Mouse (Mus musculus): Measurements from ENCODE around the gene Farsa. TPM values are rescaled to one million over a fixed set of nuclear protein-coding genes. Genes with fewer than 3 reads are reported as not detected.

Farsa gene
- polyA plus RNA-seq, 1 experiment from 2014 or later: 129 TPM

GRCm38 (mm10) chr8:84911854-84912253 is 55.1 kb downstream of the Farsa start:
- H3K9me3 ChIP-seq: 0 out of 2 replicates have a peak, but pooled peaks cover 5% of the 10 kb centered on the region
- 80% methylated on average over 9 of the region's 9 CpGs for WGBS
- no peak for DNase-seq (ENCODE audit: low spot score)
- H3K4me1 ChIP-seq (replicated peaks): peaks cover 35% of the 10 kb centered on the region
- H3K4me3 ChIP-seq: peak overlapping the region; percentile 48; the same call in 1 of the 2 replicates
- peaks cover 81% of the 10 kb centered on the region for H3K27me3 ChIP-seq (ENCODE audit: insufficient read depth, poor library complexity, severe bottlenecking)
- peaks cover 30% of the 10 kb centered on the region for H3K36me3 ChIP-seq
- no peak overlapping the region for H3K27ac ChIP-seq

- H3K9me3 ChIP-seq: 0 out of 2 replicates have a peak, but pooled peaks cover 5% of the 10 kb centered on the region
- H3K27ac ChIP-seq: 0 out of 2 replicates have a peak overlapping the region, but pooled peaks have one; percentile 13
- 21% methylated on average over 27 of the region's 27 CpGs for WGBS
Observed at GRCm38 (mm10) chr8:84912391-84912790, 55.6 kb downstream of the Farsa start.

GRCm38 (mm10) chr8:84912895-84913501 is 56.2 kb downstream of the Farsa start:
- peak overlapping the region; percentile 48 for H3K4me3 ChIP-seq
- H3K9me3 ChIP-seq: 0 out of 2 replicates have a peak, but pooled peaks cover 5% of the 10 kb centered on the region
- 2% methylated on average over 55 of the region's 55 CpGs for WGBS
- peaks cover 93% of the 10 kb centered on the region for H3K27me3 ChIP-seq (ENCODE audit: insufficient read depth, poor library complexity, severe bottlenecking)
- peaks cover 37% of the 10 kb centered on the region for H3K36me3 ChIP-seq
- peaks cover 41% of the 10 kb centered on the region for H3K4me1 ChIP-seq (replicated peaks)
- H3K27ac ChIP-seq: peak overlapping the region; percentile 13
- DNase-seq (ENCODE audit: low spot score): peak; percentile 64

More at GRCm38 (mm10) chr8:84912391-84912790, 55.6 kb downstream of the Farsa start:
- DNase-seq (ENCODE audit: low spot score): no peak
- peak overlapping the region; percentile 48 for H3K4me3 ChIP-seq
- H3K36me3 ChIP-seq: peaks cover 33% of the 10 kb centered on the region
- peaks cover 35% of the 10 kb centered on the region for H3K4me1 ChIP-seq (replicated peaks)
- H3K27me3 ChIP-seq (ENCODE audit: insufficient read depth, poor library complexity, severe bottlenecking): peaks cover 87% of the 10 kb centered on the region

GRCm38 (mm10) chr8:84913502-84913900 is 56.7 kb downstream of the Farsa start:
- H3K4me3 ChIP-seq: peak overlapping the region; percentile 48
- peaks cover 39% of the 10 kb centered on the region for H3K4me1 ChIP-seq (replicated peaks)
- 16% methylated on average over 9 of the region's 9 CpGs for WGBS
- DNase-seq (ENCODE audit: low spot score): no peak
- H3K9me3 ChIP-seq: 0 out of 2 replicates have a peak, but pooled peaks cover 5% of the 10 kb centered on the region
- peaks cover 98% of the 10 kb centered on the region for H3K27me3 ChIP-seq (ENCODE audit: insufficient read depth, poor library complexity, severe bottlenecking)
- H3K27ac ChIP-seq: peak overlapping the region; percentile 13; the same call in 1 of the 2 replicates
- peaks cover 37% of the 10 kb centered on the region for H3K36me3 ChIP-seq

- Histone ChIP-seq H3K27me3 (ENCODE audit: insufficient read depth, poor library complexity, severe bottlenecking) (peaks cover 99% of the 10 kb centered on the region), H3K36me3 (peaks cover 37% of the 10 kb centered on the region), H3K4me3 (peak overlapping the region; percentile 48; the same call in 1 of the 2 replicates), H3K4me1 (replicated peaks) (peaks cover 34% of the 10 kb centered on the region), H3K27ac (no peak overlapping the region), H3K9me3 (0 out of 2 replicates have a peak, but pooled peaks cover 5% of the 10 kb centered on the region)
- no peak for DNase-seq (ENCODE audit: low spot score)
- WGBS: 32% methylated on average over 4 of the region's 4 CpGs
Observed at GRCm38 (mm10) chr8:84913960-84914359, 57.2 kb downstream of the Farsa start.

- Histone ChIP-seq H3K4me3 (no peak overlapping the region), H3K4me1 (replicated peaks) (peaks cover 27% of the 10 kb centered on the region), H3K9me3 (0 out of 2 replicates have a peak, but pooled peaks cover 5% of the 10 kb centered on the region), H3K27ac (no peak overlapping the region), H3K36me3 (peaks cover 46% of the 10 kb centered on the region), H3K27me3 (ENCODE audit: insufficient read depth, poor library complexity, severe bottlenecking) (peaks cover 98% of the 10 kb centered on the region)
- DNase-seq (ENCODE audit: low spot score): no peak
- WGBS: 89% methylated on average over 8 of the region's 8 CpGs
Observed at GRCm38 (mm10) chr8:84915269-84915668, 58.5 kb downstream of the Farsa start.

GRCm38 (mm10) chr8:84917781-84918180 is 61.0 kb downstream of the Farsa start:
- DNase-seq (ENCODE audit: low spot score): no peak
- Histone ChIP-seq H3K9me3 (0 out of 2 replicates have a peak, but pooled peaks cover 5% of the 10 kb centered on the region), H3K27me3 (ENCODE audit: insufficient read depth, poor library complexity, severe bottlenecking) (peaks cover 81% of the 10 kb centered on the region), H3K4me1 (replicated peaks) (peaks cover 19% of the 10 kb centered on the region), H3K27ac (no peak overlapping the region), H3K36me3 (peaks cover 43% of the 10 kb centered on the region), H3K4me3 (no peak overlapping the region)
- WGBS: 27% methylated on average over 20 of the region's 20 CpGs

- H3K4me1 ChIP-seq (replicated peaks): peaks cover 10% of the 10 kb centered on the region
- peaks cover 44% of the 10 kb centered on the region for H3K36me3 ChIP-seq
- no peak overlapping the region for H3K27ac ChIP-seq
- peaks cover 75% of the 10 kb centered on the region for H3K27me3 ChIP-seq (ENCODE audit: insufficient read depth, poor library complexity, severe bottlenecking)
- H3K9me3 ChIP-seq: 0 out of 2 replicates have a peak, but pooled peaks cover 5% of the 10 kb centered on the region
- no peak overlapping the region for H3K4me3 ChIP-seq
- 88% methylated on average over 15 of the region's 15 CpGs for WGBS
- DNase-seq (ENCODE audit: low spot score): no peak
Observed at GRCm38 (mm10) chr8:84918646-84919045, 61.9 kb downstream of the Farsa start.

Other genes with a start within 250 kb of the Farsa start
- gene Ier2, start 194.1 kb upstream of the Farsa start, polyA plus RNA-seq (2016; fragmentation: Nextera tagmentation; extraction: Ambion mirVana): 89.9 and 94.7 TPM in 2 replicates
- 57.8 and 65.9 TPM in 2 replicates for gene Trmt1, start 170.7 kb upstream of the Farsa start, polyA plus RNA-seq (2016; fragmentation: Nextera tagmentation; extraction: Ambion mirVana)
- 25.2 and 28.9 TPM in 2 replicates for gene Nacc1, start 169.1 kb upstream of the Farsa start, polyA plus RNA-seq (2016; fragmentation: Nextera tagmentation; extraction: Ambion mirVana)
- 5.6 and 6.5 TPM in 2 replicates for gene Lyl1, start 155.5 kb upstream of the Farsa start, polyA plus RNA-seq (2016; fragmentation: Nextera tagmentation; extraction: Ambion mirVana)
- 0.54 and 1.9 TPM in 2 replicates for gene G430095P16Rik, start 134.0 kb upstream of the Farsa start, polyA plus RNA-seq (2016; fragmentation: Nextera tagmentation; extraction: Ambion mirVana)
- 0.07 and 0.29 TPM in 2 replicates for gene Nfix, start 56.6 kb upstream of the Farsa start, polyA plus RNA-seq (2016; fragmentation: Nextera tagmentation; extraction: Ambion mirVana)
- 3.8 and 5.5 TPM in 2 replicates for gene Dand5, start 34.2 kb upstream of the Farsa start, polyA plus RNA-seq (2016; fragmentation: Nextera tagmentation; extraction: Ambion mirVana)
- gene Gadd45gip1, start 25.5 kb upstream of the Farsa start, polyA plus RNA-seq (2016; fragmentation: Nextera tagmentation; extraction: Ambion mirVana): 43.7 and 45.8 TPM in 2 replicates
- gene Rad23a, start 16.3 kb upstream of the Farsa start, polyA plus RNA-seq (2016; fragmentation: Nextera tagmentation; extraction: Ambion mirVana): 115 TPM in 2 replicates
- 783 and 812 TPM in 2 replicates for gene Calr, start 10.1 kb upstream of the Farsa start, polyA plus RNA-seq (2016; fragmentation: Nextera tagmentation; extraction: Ambion mirVana)
- 61.5 and 67.1 TPM in 2 replicates for gene Syce2, start 15.1 kb downstream of the Farsa start, polyA plus RNA-seq (2016; fragmentation: Nextera tagmentation; extraction: Ambion mirVana)
- 35.5 and 43.4 TPM in 2 replicates for gene Gcdh, start 36.9 kb downstream of the Farsa start, polyA plus RNA-seq (2016; fragmentation: Nextera tagmentation; extraction: Ambion mirVana)
- 18.2 and 21.5 TPM in 2 replicates for gene Klf1, start 44.9 kb downstream of the Farsa start, polyA plus RNA-seq (2016; fragmentation: Nextera tagmentation; extraction: Ambion mirVana)
- gene Dnase2a, start 51.6 kb downstream of the Farsa start, polyA plus RNA-seq (2016; fragmentation: Nextera tagmentation; extraction: Ambion mirVana): 5.8 and 6.6 TPM in 2 replicates
- 5.0 and 12.7 TPM in 2 replicates for gene Mast1, start 80.4 kb downstream of the Farsa start, polyA plus RNA-seq (2016; fragmentation: Nextera tagmentation; extraction: Ambion mirVana)
- gene Rtbdn, start 90.0 kb downstream of the Farsa start, polyA plus RNA-seq (2016; fragmentation: Nextera tagmentation; extraction: Ambion mirVana): 0.55 and 0.88 TPM in 2 replicates
- not detected in 2 replicates for gene Gm49661, start 112.4 kb downstream of the Farsa start, polyA plus RNA-seq (2016; fragmentation: Nextera tagmentation; extraction: Ambion mirVana)
- 1,241 and 1,456 TPM in 2 replicates for gene Prdx2, start 112.6 kb downstream of the Farsa start, polyA plus RNA-seq (2016; fragmentation: Nextera tagmentation; extraction: Ambion mirVana)
- gene Rnaseh2a, start 112.8 kb downstream of the Farsa start, polyA plus RNA-seq (2016; fragmentation: Nextera tagmentation; extraction: Ambion mirVana): 137 and 146 TPM in 2 replicates
- gene Junb, start 121.7 kb downstream of the Farsa start, polyA plus RNA-seq (2016; fragmentation: Nextera tagmentation; extraction: Ambion mirVana): 6.5 and 8.7 TPM in 2 replicates
- 14.5 and 16.8 TPM in 2 replicates for gene Hook2, start 133.6 kb downstream of the Farsa start, polyA plus RNA-seq (2016; fragmentation: Nextera tagmentation; extraction: Ambion mirVana)
- gene Best2, start 157.5 kb downstream of the Farsa start, polyA plus RNA-seq (2016; fragmentation: Nextera tagmentation; extraction: Ambion mirVana): not detected in 2 replicates
- gene Asna1, start 168.3 kb downstream of the Farsa start, polyA plus RNA-seq (2016; fragmentation: Nextera tagmentation; extraction: Ambion mirVana): 162 and 176 TPM in 2 replicates
- 149 and 164 TPM in 2 replicates for gene Trir, start 169.8 kb downstream of the Farsa start, polyA plus RNA-seq (2016; fragmentation: Nextera tagmentation; extraction: Ambion mirVana)
- 27.4 and 28.4 TPM in 2 replicates for gene Tnpo2, start 179.9 kb downstream of the Farsa start, polyA plus RNA-seq (2016; fragmentation: Nextera tagmentation; extraction: Ambion mirVana)
- 28.0 and 33.4 TPM in 2 replicates for gene Fbxw9, start 203.1 kb downstream of the Farsa start, polyA plus RNA-seq (2016; fragmentation: Nextera tagmentation; extraction: Ambion mirVana)
- gene Gm5741, start 211.0 kb downstream of the Farsa start, polyA plus RNA-seq (2016; fragmentation: Nextera tagmentation; extraction: Ambion mirVana): 0.86 and 1.0 TPM in 2 replicates
- 73.7 and 75.2 TPM in 2 replicates for gene Dhps, start 214.8 kb downstream of the Farsa start, polyA plus RNA-seq (2016; fragmentation: Nextera tagmentation; extraction: Ambion mirVana)
- 134 and 136 TPM in 2 replicates for gene Wdr83os, start 223.8 kb downstream of the Farsa start, polyA plus RNA-seq (2016; fragmentation: Nextera tagmentation; extraction: Ambion mirVana)
- 63.4 TPM in 2 replicates for gene Wdr83, start 224.3 kb downstream of the Farsa start, polyA plus RNA-seq (2016; fragmentation: Nextera tagmentation; extraction: Ambion mirVana)
- 19.8 and 23.1 TPM in 2 replicates for gene Man2b1, start 226.3 kb downstream of the Farsa start, polyA plus RNA-seq (2016; fragmentation: Nextera tagmentation; extraction: Ambion mirVana)

Measured in hindbrain, embryonic 10.5 days (tissue).